Mouse (Mus musculus) embryonic facial prominence, embryonic 11.5 days (tissue): ENCODE measurements around the gene Lrrc32. TPM values are rescaled to one million over a fixed set of nuclear protein-coding genes. Genes with fewer than 3 reads are reported as not detected.

Source experiments
- ATAC-seq: fragments of 200-750 bp; cut with Nextera tagmentation; replicated peaks from 2 replicates; pipeline ENCODE4 v1.8.0; 2017; ENCODE audit warnings: low read depth; ENCODE audit not compliant: insufficient number of reproducible peaks, low FRiP score, low TSS enrichment
- DNase-seq: peaks from one replicate; pipeline ENCODE4 v3.0.0-alpha.2; 2015; ENCODE audit warnings: low spot score
- H3K27ac ChIP-seq: fragments of 300-500 bp; sonication (generic); replicated peaks from 2 replicates; pipeline ENCODE4 v1.5.1; 2014; ENCODE audit warnings: mild to moderate bottlenecking, low read depth, low read length, control low read depth
- H3K27me3 ChIP-seq: fragments of 300-500 bp; sonication (generic); 2 replicates; pipeline ENCODE4 v1.6.1; 2014; ENCODE audit warnings: mild to moderate bottlenecking, low read length, moderate library complexity, mixed read lengths; ENCODE audit not compliant: control insufficient read depth, insufficient read depth
- H3K36me3 ChIP-seq: fragments of 300-500 bp; sonication (generic); replicated peaks from 2 replicates; pipeline ENCODE4 v1.6.1; 2014; ENCODE audit warnings: low read depth, mild to moderate bottlenecking, low read length, moderate library complexity, mixed read lengths; ENCODE audit not compliant: control insufficient read depth, insufficient read depth
- H3K4me1 ChIP-seq: fragments of 300-500 bp; sonication (generic); 2 replicates; pipeline ENCODE4 v1.6.1; 2014; ENCODE audit warnings: low read length, mixed read lengths; ENCODE audit not compliant: control insufficient read depth, insufficient read depth
- H3K4me2 ChIP-seq: fragments of 300-500 bp; sonication (generic); 2 replicates; pipeline ENCODE4 v1.6.1; 2014; ENCODE audit warnings: low read depth, mild to moderate bottlenecking, control low read depth, low read length, moderate library complexity
- H3K4me3 ChIP-seq: fragments of 300-500 bp; sonication (generic); 2 replicates; pipeline ENCODE4 v1.5.1; 2014; ENCODE audit warnings: low read depth, low read length, control low read depth
- H3K9ac ChIP-seq: fragments of 300-500 bp; sonication (generic); replicated peaks from 2 replicates; pipeline ENCODE4 v1.6.1; 2014; ENCODE audit warnings: mild to moderate bottlenecking, control low read depth, low read length
- H3K9me3 ChIP-seq: fragments of 300-500 bp; sonication (generic); replicated peaks from 2 replicates; pipeline ENCODE4 v1.6.1; 2016; ENCODE audit warnings: mild to moderate bottlenecking, low read length, inconsistent platforms, mixed read lengths; ENCODE audit not compliant: control insufficient read depth
- WGBS: fragments of 180-500 bp; shearing (Covaris S2); extraction: QIAGEN DNeasy Blood & Tissue Kit; methylation state at CpG from one replicate; pipeline ENCODE4 v1.1.7; 2014; 5-methylcytosine and 5-hydroxymethylcytosine counted together
- polyA plus RNA-seq: library from polyadenylated mRNA; unstranded; fragments of >200 nt; fragmentation: Nextera tagmentation; extraction: Ambion mirVana; gene quantifications from 2 replicates; pipeline ENCODE4 v1.2.1, GENCODE M21; 2014

Lrrc32 gene
- polyA plus RNA-seq, 1 experiment from 2014 or later = 2.6 TPM

DNA sequence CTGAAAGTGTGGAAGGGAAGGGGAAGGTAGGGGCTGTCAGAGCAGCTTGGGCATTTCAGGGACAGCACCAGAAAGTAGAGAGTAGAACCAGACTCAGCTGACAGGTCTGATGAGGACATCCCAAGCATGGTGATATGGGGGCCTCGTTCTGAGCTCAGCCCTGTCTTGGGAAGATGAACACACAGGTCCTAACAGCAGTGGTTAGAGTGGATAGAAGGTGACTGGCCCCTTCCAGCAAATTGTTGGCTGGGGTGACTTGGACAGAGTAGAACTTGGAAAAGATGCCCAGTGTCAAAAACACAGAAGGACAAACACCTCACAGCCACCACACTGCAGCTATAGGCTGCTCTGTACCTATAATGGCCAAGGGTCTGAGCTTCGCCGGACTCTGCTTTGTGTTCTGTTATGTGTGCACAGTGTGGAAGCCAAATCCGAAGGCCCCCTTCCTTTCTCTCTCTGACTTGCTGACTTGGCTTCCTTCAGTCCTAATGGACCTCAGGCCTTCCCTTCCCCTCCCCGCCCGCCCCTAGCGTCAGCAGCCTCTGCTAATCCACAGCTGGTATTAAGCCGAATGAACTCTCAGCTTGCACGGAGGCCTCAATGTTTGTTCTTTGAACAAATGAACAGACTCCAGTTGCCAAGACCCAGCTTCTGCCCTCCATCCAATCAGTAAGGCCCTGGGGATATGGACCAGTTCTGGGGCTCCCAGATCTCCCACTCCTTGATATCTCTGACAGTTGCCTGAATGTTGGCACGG lies 48.3 kb downstream of the Lrrc32 start:
- Histone ChIP-seq H3K9me3 (no peaks in the 10 kb centered on the region), H3K4me2 (no peak overlapping the region; the same call in 1 of the 2 replicates), H3K36me3 (no peaks in the 10 kb centered on the region), H3K4me3 (no peak overlapping the region), H3K27me3 (no peaks in the 10 kb centered on the region), H3K4me1 (no peaks in the 10 kb centered on the region; the same call in 1 of the 2 replicates), H3K27ac (no peak overlapping the region; the same call in 1 of the 2 replicates), H3K9ac (no peak overlapping the region)
- DNase-seq (peak; percentile 59), ATAC-seq (0 out of 2 replicates have a peak, but pooled peaks have one; percentile 30)
- WGBS = 29% methylated on average over 10 of the region's 10 CpGs

GRCm38 (mm10) chr7:98537967-98538573 lies 49.0 kb downstream of the Lrrc32 start:
- Histone ChIP-seq H3K27ac (no peak overlapping the region; the same call in 1 of the 2 replicates), H3K9me3 (no peaks in the 10 kb centered on the region), H3K4me2 (peak overlapping the region; percentile 7; the same call in 1 of the 2 replicates), H3K27me3 (no peaks in the 10 kb centered on the region), H3K9ac (no peak overlapping the region), H3K36me3 (no peaks in the 10 kb centered on the region), H3K4me1 (no peaks in the 10 kb centered on the region; the same call in 1 of the 2 replicates), H3K4me3 (no peak overlapping the region)
- ATAC-seq (0 out of 2 replicates have a peak, but pooled peaks have one; percentile 25), DNase-seq (no peak)
- 46% methylated on average over 8 of the region's 8 CpGs for WGBS

GRCm38 (mm10) chr7:98540879-98541278 lies 51.8 kb downstream of the Lrrc32 start:
- Histone ChIP-seq H3K4me2 (no peak overlapping the region), H3K9me3 (no peaks in the 10 kb centered on the region), H3K27ac (no peak overlapping the region), H3K9ac (no peak overlapping the region), H3K27me3 (no peaks in the 10 kb centered on the region), H3K4me3 (no peak overlapping the region), H3K4me1 (no peaks in the 10 kb centered on the region; the same call in 1 of the 2 replicates), H3K36me3 (no peaks in the 10 kb centered on the region)
- WGBS = 43% methylated on average over 2 of the region's 2 CpGs
- ATAC-seq (no peak), DNase-seq (peak; percentile 64)

DNA sequence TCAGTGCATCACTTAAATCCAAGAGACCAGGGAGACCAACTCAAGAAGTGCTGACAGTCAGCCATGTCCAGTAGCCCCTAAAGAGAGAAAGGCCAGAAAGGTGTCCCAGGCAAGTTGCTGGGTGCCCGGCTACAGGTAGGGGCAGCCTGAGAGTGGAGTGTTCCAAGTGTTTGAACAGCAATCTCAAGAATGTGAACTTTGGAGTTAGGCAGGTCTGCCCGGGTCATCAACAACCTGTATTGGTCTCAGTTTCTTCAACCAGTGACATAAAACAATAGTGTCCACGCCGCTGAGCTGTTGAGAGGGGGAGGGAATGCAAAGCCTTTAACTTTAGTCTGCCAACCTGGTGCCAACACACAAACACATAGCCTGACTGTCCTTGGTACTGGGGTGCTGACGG lies 52.5 kb downstream of the Lrrc32 start:
- Histone ChIP-seq H3K36me3 (no peaks in the 10 kb centered on the region), H3K9me3 (no peaks in the 10 kb centered on the region), H3K4me2 (no peak overlapping the region), H3K27me3 (no peaks in the 10 kb centered on the region), H3K27ac (no peak overlapping the region), H3K9ac (no peak overlapping the region), H3K4me3 (no peak overlapping the region), H3K4me1 (no peaks in the 10 kb centered on the region; the same call in 1 of the 2 replicates)
- DNase-seq (no peak), ATAC-seq (no peak)
- 84% methylated on average over 5 of the region's 5 CpGs for WGBS

DNA sequence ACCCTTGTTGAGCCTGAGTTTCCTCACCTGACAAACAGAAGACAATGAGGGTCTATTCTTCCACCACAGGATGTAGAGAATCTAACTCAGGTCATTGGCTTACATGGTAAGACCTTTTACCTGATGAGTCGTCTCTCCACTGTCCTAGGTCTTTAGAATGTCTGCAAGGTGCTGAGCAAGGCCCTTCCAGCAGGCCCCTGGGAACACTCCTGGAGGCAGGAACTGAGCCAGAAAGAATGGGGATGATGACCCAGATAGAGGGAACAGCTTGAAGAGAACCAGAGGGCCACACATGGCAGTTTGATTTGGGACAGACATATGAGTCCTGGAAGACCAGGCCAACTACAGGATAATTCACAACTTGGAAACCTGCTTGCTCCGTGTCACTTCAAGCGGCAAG lies 53.2 kb downstream of the Lrrc32 start:
- DNase-seq = no peak
- Histone ChIP-seq H3K9me3 (no peaks in the 10 kb centered on the region), H3K4me1 (no peaks in the 10 kb centered on the region; the same call in 1 of the 2 replicates), H3K9ac (no peak overlapping the region), H3K27me3 (no peaks in the 10 kb centered on the region), H3K4me3 (no peak overlapping the region), H3K4me2 (no peak overlapping the region), H3K36me3 (no peaks in the 10 kb centered on the region), H3K27ac (no peak overlapping the region)
- 90% methylated on average over 3 of the region's 3 CpGs for WGBS
- no peak for ATAC-seq

DNA sequence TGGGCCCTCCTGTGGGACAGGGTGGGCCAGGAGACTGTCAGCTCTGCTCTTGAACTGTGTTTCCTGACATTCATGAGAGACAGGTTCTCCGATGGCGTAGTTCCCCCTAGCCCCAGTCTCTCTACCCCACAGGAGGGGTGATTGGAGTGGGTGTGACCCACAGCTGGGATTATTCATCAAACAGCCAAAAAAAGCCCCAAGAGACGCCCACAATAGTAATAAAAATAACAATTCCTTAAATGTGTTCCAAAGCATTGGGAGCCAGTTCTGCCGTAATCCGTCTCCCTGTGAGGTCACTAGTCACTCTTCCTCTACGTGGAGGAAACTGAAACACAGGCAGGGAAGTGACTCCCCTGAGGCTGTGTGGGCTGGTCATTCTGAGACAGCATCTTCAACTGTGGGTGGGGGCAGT lies 53.7 kb downstream of the Lrrc32 start:
- no peak overlapping the region for H3K27ac ChIP-seq

GRCm38 (mm10) chr7:98543853-98544370 lies 54.8 kb downstream of the Lrrc32 start:
- Histone ChIP-seq H3K9ac (no peak overlapping the region), H3K4me3 (no peak overlapping the region), H3K36me3 (no peaks in the 10 kb centered on the region), H3K27me3 (no peaks in the 10 kb centered on the region), H3K4me1 (no peaks in the 10 kb centered on the region; the same call in 1 of the 2 replicates), H3K9me3 (no peaks in the 10 kb centered on the region), H3K4me2 (no peak overlapping the region), H3K27ac (no peak overlapping the region)
- WGBS = 59% methylated on average over 11 of the region's 11 CpGs
- ATAC-seq (no peak), DNase-seq (no peak)

More for the DNA sequence above, 53.7 kb downstream of the Lrrc32 start:
- no peaks in the 10 kb centered on the region; the same call in 1 of the 2 replicates for H3K4me1 ChIP-seq
- H3K9me3 ChIP-seq = no peaks in the 10 kb centered on the region
- H3K4me2 ChIP-seq = no peak overlapping the region
- WGBS = 68% methylated on average over 6 of the region's 6 CpGs
- ATAC-seq (no peak), DNase-seq (no peak)
- H3K9ac ChIP-seq = no peak overlapping the region
- no peaks in the 10 kb centered on the region for H3K27me3 ChIP-seq
- H3K36me3 ChIP-seq = no peaks in the 10 kb centered on the region
- no peak overlapping the region for H3K4me3 ChIP-seq

- H3K27ac ChIP-seq = no peak overlapping the region
- DNase-seq (no peak), ATAC-seq (no peak)
- H3K4me3 ChIP-seq = no peak overlapping the region
- no peak overlapping the region for H3K9ac ChIP-seq
- H3K9me3 ChIP-seq = no peaks in the 10 kb centered on the region
- H3K4me2 ChIP-seq = no peak overlapping the region
- 93% methylated on average over 3 of the region's 3 CpGs for WGBS
- no peaks in the 10 kb centered on the region for H3K36me3 ChIP-seq
- H3K4me1 ChIP-seq = no peaks in the 10 kb centered on the region; the same call in 1 of the 2 replicates
- no peaks in the 10 kb centered on the region for H3K27me3 ChIP-seq
These were observed 55.5 kb downstream of the Lrrc32 start for GRCm38 (mm10) chr7:98544556-98544955.
